Mouse (Mus musculus) kidney, adult 2 months (tissue): ENCODE data around the gene Nell1.

Experiments
- CTCF ChIP-seq: fragments of 200-500 bp; conservative IDR thresholded peaks from 2 replicates; pipeline ENCODE4 v1.5.1; 2011; ENCODE audit warnings: low read depth, mild to moderate bottlenecking, control low read depth, low read length, moderate library complexity, mixed read lengths; ENCODE audit not compliant: insufficient read depth, insufficient read length
- POLR2A ChIP-seq: fragments of 200-500 bp; IDR thresholded peaks from one replicate; pipeline ENCODE4 v1.6.1; 2011; ENCODE audit warnings: low read depth, low read length, control low read depth

GRCm38 (mm10) chr7:50162602-50163001 lies 187.9 kb downstream of the Nell1 start:
- TF ChIP-seq POLR2A (no peak), CTCF (no peak)
